Mouse (Mus musculus) bone marrow, adult 2 months (tissue): ENCODE data around the gene Ehd1. TPM values are rescaled to one million over a fixed set of nuclear protein-coding genes. Genes with fewer than 3 reads are reported as not detected.
A peak's percentile ranks its signal among the peaks of the same experiment; 100 is the strongest.

Experiments used
- H3K27ac ChIP-seq: fragments of 200-500 bp; 2 replicates; pipeline ENCODE4 v1.5.1; 2012; ENCODE audit warnings: low read depth, mild to moderate bottlenecking, control low read depth, inconsistent platforms, low read length; ENCODE audit not compliant: control insufficient read depth, poor library complexity, insufficient read depth
- H3K4me1 ChIP-seq: fragments of 200-500 bp; 2 replicates; pipeline ENCODE4 v1.6.1; 2011; ENCODE audit warnings: low read length; ENCODE audit not compliant: control insufficient read depth, insufficient read depth
- H3K4me3 ChIP-seq: fragments of 200-500 bp; replicated peaks from 2 replicates; pipeline ENCODE3; 2011; ENCODE audit warnings: mild to moderate bottlenecking, low read depth, low read length, control low read depth; ENCODE audit not compliant: control insufficient read depth
- CTCF ChIP-seq: fragments of 200-500 bp; IDR thresholded peaks from 2 replicates; pipeline ENCODE4 v1.5.1; 2011; ENCODE audit warnings: low read length, control low read depth; ENCODE audit not compliant: control insufficient read depth, insufficient read depth
- POLR2A ChIP-seq: fragments of 200-500 bp; IDR thresholded peaks from 2 replicates; pipeline ENCODE4 v1.6.1; 2011; ENCODE audit warnings: low read depth, mild to moderate bottlenecking, control low read depth, low read length, borderline replicate concordance; ENCODE audit not compliant: control insufficient read depth
- WGBS: fragments of 180-500 bp; shearing (Covaris S2); methylation state at CpG from one replicate; pipeline ENCODE4 v1.1.7; 2018; 5-methylcytosine and 5-hydroxymethylcytosine counted together
- polyA plus RNA-seq: library from polyadenylated mRNA; stranded (reverse); fragments of >200 nt; gene quantifications from 2 replicates; pipeline ENCODE4 v1.2.4, GENCODE M21; 2011; ENCODE audit warnings: low replicate concordance; ENCODE audit not compliant: missing spikeins, insufficient read depth, insufficient read length

Gene Ehd1
- polyA plus RNA-seq: 40.0 and 63.1 TPM in 2 replicates

DNA sequence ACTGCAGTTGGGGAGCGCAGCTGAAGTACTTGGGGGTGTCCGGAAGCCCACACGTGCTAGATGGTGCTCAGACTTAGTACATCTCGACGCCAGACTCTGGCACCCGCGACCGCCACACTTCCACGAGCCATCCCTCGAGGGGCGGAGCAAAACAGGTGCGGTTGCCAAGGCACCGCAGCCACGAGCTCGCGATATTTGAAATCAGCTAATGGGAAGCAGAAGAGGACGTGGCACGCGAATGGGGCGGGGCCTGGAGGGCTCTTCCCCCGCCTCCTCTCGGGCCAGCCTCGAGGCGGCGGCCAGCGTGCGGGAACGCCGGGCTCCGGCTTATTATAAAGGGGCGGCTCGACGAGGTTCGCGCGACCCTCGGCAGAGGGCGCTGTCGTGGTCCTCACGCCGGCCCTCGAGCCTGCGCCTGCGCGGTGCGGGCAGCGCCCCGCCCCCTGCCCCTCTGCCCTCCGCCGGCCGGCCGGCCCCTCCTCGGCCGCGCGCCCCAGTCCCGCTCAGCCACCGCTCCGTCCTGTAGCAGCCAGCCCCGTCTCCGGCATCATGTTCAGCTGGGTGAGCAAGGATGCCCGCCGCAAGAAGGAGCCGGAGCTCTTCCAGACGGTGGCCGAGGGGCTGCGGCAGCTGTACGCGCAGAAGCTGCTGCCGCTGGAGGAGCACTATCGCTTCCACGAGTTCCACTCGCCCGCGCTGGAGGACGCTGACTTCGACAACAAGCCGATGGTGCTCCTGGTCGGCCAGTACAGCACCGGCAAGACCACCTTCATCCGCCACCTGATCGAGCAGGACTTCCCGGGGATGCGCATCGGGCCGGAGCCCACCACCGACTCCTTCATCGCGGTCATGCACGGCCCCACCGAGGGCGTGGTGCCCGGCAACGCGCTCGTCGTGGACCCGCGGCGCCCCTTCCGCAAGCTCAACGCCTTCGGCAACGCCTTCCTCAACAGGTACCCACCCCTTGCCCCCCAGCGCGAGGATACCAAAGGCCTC is at the start of gene Ehd1:
Ehd1 (plus strand) TSS at position 300 of the 996 bp plus-strand sequence.
- under 1% methylated on average over 106 of the region's 106 CpGs for WGBS
- Histone ChIP-seq H3K27ac (peak within 1 kb of the TSS; percentile 93), H3K4me1 (peaks cover 12% of the 10 kb centered on the region), H3K4me3 (peak within 1 kb of the TSS; percentile 100)
- TF ChIP-seq POLR2A: peak; percentile 85
- peak; percentile 78 for TF ChIP-seq CTCF

GRCm38 (mm10) chr19:6226763-6227162 is 49.8 kb upstream of the Ehd1 start:
- TF ChIP-seq CTCF (no peak), POLR2A (no peak)
- Histone ChIP-seq H3K4me3 (no peak overlapping the region), H3K4me1 (no peaks in the 10 kb centered on the region), H3K27ac (no peak overlapping the region)
- 90% methylated on average over 14 of the region's 14 CpGs for WGBS

DNA sequence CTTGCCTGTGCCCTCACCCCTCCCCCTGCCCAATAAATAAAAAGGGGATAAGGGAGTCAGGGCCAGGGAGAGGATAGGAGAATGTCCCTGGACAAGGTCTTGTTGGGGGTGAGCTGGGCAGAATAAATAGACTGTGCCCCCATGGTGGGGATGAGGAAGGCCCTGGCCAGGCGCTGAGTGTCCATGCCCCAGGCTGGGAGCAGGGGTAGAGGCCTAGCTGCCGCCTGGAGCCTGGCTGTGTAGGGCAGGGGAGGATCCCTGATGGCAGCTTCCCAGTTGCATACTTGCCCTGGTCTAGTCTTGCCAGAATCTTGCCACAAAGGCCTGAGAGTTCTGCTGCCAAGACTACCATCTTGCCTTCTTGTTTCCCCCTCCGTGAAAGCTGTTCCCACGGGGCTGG is 48.7 kb upstream of the Ehd1 start:
- 84% methylated on average over 4 of the region's 4 CpGs for WGBS
- H3K4me1 ChIP-seq: no peaks in the 10 kb centered on the region
- no peak overlapping the region for H3K4me3 ChIP-seq
- no peak overlapping the region for H3K27ac ChIP-seq
- TF ChIP-seq POLR2A (no peak), CTCF (no peak)

- H3K27ac ChIP-seq: no peak overlapping the region
- H3K4me3 ChIP-seq: no peak overlapping the region
- H3K4me1 ChIP-seq: no peaks in the 10 kb centered on the region
- TF ChIP-seq CTCF (no peak), POLR2A (no peak)
- WGBS: 86% methylated on average over 4 of the region's 4 CpGs
Observed at GRCm38 (mm10) chr19:6230411-6230810, 46.1 kb upstream of the Ehd1 start.

DNA sequence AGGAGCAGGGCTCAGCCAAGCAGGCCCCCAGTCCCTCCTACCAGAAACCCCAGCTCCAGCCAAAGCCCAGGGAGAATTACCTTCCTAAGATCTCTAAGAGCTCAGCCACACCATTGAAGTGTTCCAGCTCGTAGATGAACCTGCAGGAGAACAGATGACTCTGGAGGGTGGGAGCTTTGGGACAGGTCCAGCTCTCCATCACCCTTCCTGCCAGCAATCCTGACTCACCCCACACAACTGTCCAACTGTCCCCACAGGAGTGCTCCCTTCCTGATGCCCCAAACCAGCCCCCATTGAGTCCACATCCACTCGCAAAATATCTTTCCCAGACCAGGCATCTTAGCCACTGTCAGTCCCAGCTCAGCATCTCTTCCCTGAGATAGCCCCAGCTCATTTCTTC is 45.5 kb upstream of the Ehd1 start:
- 86% methylated on average over 2 of the region's 2 CpGs for WGBS
- Histone ChIP-seq H3K27ac (no peak overlapping the region), H3K4me1 (no peaks in the 10 kb centered on the region), H3K4me3 (no peak overlapping the region)
- TF ChIP-seq CTCF (no peak), POLR2A (no peak)

GRCm38 (mm10) chr19:6233647-6234046 is 42.9 kb upstream of the Ehd1 start:
- H3K27ac ChIP-seq: no peak overlapping the region
- H3K4me1 ChIP-seq: peaks cover 2% of the 10 kb centered on the region; the same call in 1 of the 2 replicates
- no peak overlapping the region for H3K4me3 ChIP-seq
- TF ChIP-seq CTCF: no peak
- TF ChIP-seq POLR2A: 0 out of 2 replicates have a peak, but pooled peaks have one; percentile 26
- WGBS: 69% methylated on average over 16 of the region's 16 CpGs

DNA sequence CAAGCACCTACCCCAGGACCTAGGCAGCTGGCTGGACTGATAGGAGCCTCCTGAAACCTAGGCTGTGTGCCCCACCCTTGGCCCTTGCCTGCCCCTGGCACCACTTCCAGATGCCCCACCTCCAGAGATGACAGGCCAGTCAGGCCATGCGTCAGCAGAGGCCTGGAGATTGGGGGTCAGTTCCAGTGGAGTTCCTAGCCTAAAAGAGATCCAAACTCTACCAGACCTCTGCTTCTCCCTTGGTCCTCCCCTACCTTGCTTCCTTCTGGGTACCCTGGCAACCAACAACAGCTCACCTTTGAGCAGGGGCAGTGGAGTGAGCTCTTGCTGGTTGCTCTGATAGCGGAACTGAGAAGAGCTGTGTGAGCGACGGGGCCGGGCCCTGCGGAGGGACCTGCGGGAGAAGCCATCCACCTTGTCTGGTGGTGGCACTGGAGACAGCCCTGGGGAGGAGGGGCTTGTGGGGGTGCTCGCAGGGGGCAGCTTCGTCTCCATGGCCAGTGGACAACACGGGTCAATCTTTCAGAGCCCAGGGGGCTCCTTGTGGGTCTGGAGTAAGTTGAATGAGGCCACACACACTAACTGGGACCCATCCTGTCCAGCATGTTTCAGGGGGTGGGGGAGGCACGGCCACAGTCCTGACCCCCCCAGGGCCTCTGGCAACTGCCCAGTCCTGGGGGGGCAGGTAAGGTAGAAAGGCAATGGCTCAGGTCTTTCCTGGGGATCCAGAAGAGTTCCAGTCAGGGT is 42.0 kb upstream of the Ehd1 start:
- Histone ChIP-seq H3K4me3 (peak overlapping the region; percentile 65), H3K4me1 (peaks cover 2% of the 10 kb centered on the region; the same call in 1 of the 2 replicates), H3K27ac (peak overlapping the region; percentile 83)
- WGBS: 68% methylated on average over 11 of the region's 11 CpGs
- TF ChIP-seq POLR2A (peak; percentile 61; the same call in 1 of the 2 replicates), CTCF (no peak)
